Mouse (Mus musculus) hindbrain, embryonic 16.5 days (tissue): Measurements from ENCODE around the gene Fblim1. TPM values are rescaled to one million over a fixed set of nuclear protein-coding genes. Genes with fewer than 3 reads are reported as not detected.

Experiments
- ATAC-seq: fragments of 200-750 bp; cut with Nextera tagmentation; 2 replicates; pipeline ENCODE4 v1.8.0; 2017; ENCODE audit warnings: moderate TSS enrichment, moderate library complexity
- H3K27ac ChIP-seq: fragments of 300-500 bp; sonication (generic); 2 replicates; pipeline ENCODE4 v1.5.1; 2014; ENCODE audit warnings: low read depth, mild to moderate bottlenecking, control low read depth, low read length, moderate library complexity
- H3K27me3 ChIP-seq: fragments of 300-500 bp; sonication (generic); replicated peaks from 2 replicates; pipeline ENCODE4 v1.6.1; 2014; ENCODE audit warnings: low read length; ENCODE audit not compliant: control insufficient read depth, insufficient read depth
- H3K36me3 ChIP-seq: fragments of 300-500 bp; sonication (generic); 2 replicates; pipeline ENCODE4 v1.6.1; 2014; ENCODE audit warnings: mild to moderate bottlenecking, low read length, moderate library complexity, mixed read lengths; ENCODE audit not compliant: control insufficient read depth, insufficient read depth
- H3K4me1 ChIP-seq: fragments of 300-500 bp; sonication (generic); 2 replicates; pipeline ENCODE4 v1.6.1; 2014; ENCODE audit warnings: low read depth, low read length; ENCODE audit not compliant: control insufficient read depth, insufficient read depth
- H3K4me2 ChIP-seq: fragments of 300-500 bp; sonication (generic); 2 replicates; pipeline ENCODE4 v1.6.1; 2014; ENCODE audit warnings: mild to moderate bottlenecking, low read length, control low read depth, moderate library complexity
- H3K4me3 ChIP-seq: fragments of 300-500 bp; sonication (generic); 2 replicates; pipeline ENCODE4 v1.5.1; 2014; ENCODE audit warnings: mild to moderate bottlenecking, low read length, control low read depth, moderate library complexity
- H3K9ac ChIP-seq: fragments of 300-500 bp; sonication (generic); 2 replicates; pipeline ENCODE4 v1.6.1; 2014; ENCODE audit warnings: low read depth, mild to moderate bottlenecking, control low read depth, low read length, moderate library complexity
- H3K9me3 ChIP-seq: fragments of 300-500 bp; sonication (generic); 2 replicates; pipeline ENCODE4 v1.6.1; 2014; ENCODE audit warnings: mild to moderate bottlenecking, low read length, moderate library complexity; ENCODE audit not compliant: control insufficient read depth
- WGBS: fragments of 180-500 bp; shearing (Covaris S2); extraction: QIAGEN DNeasy Blood & Tissue Kit; methylation state at CpG from one replicate; pipeline ENCODE4 v1.1.7; 2014; 5-methylcytosine and 5-hydroxymethylcytosine counted together
- polyA plus RNA-seq: library from polyadenylated mRNA; unstranded; fragments of >200 nt; fragmentation: Nextera tagmentation; extraction: Ambion mirVana; gene quantifications from 2 replicates; pipeline ENCODE4 v1.2.1, GENCODE M21; 2015

Fblim1 gene
- 42.9 and 51.5 TPM in 2 replicates for polyA plus RNA-seq

- 85% methylated on average over 11 of the region's 11 CpGs for WGBS
These were observed at the start of gene Fblim1 for GRCm38 (mm10) chr4:141605861-141606260. Fblim1 (minus strand) TSS chr4:141606096.

GRCm38 (mm10) chr4:141654509-141654908, 48.6 kb upstream of the Fblim1 start:
- ATAC-seq, result no peak
- Histone ChIP-seq H3K36me3 (peaks cover 10% of the 10 kb centered on the region; the same call in 1 of the 2 replicates), H3K27ac (peak overlapping the region; percentile 34), H3K4me3 (no peak overlapping the region), H3K9ac (no peak overlapping the region), H3K9me3 (no peaks in the 10 kb centered on the region), H3K4me2 (no peak overlapping the region), H3K4me1 (peaks cover 3% of the 10 kb centered on the region; the same call in 1 of the 2 replicates), H3K27me3 (no peaks in the 10 kb centered on the region)
- WGBS, result 88% methylated on average over 6 of the region's 6 CpGs

More at GRCm38 (mm10) chr4:141605861-141606260, at the start of gene Fblim1:
- H3K27me3 ChIP-seq, result no peaks in the 10 kb centered on the region
- H3K4me2 ChIP-seq, result no peak within 1 kb of the TSS
- no peak within 1 kb of the TSS for H3K27ac ChIP-seq
- no peaks in the 10 kb centered on the region; the same call in 1 of the 2 replicates for H3K4me1 ChIP-seq
- no peak within 1 kb of the TSS for H3K9ac ChIP-seq
- no peaks in the 10 kb centered on the region for H3K36me3 ChIP-seq
- no peaks in the 10 kb centered on the region for H3K9me3 ChIP-seq
- H3K4me3 ChIP-seq, result no peak within 1 kb of the TSS
- no peak for ATAC-seq

DNA sequence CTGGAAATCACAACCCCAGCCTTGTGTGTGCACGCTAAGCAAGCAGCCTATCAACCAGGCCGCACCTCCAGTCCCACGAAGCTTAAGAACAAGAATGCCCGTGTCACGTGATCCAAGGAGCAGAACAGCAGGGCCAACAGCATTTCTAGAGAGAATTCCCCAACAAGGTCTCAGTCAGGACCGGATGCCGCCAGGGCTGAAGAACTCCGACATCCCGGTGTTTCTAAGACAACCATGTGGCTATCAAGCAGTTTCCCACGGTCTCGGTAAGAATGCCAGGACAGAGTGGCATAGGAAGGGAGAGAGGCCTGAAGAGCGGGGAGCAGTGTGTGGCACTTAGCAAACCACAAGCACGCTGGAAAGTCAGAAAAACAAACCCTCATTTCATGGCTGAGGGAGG, 47.9 kb upstream of the Fblim1 start:
- no peak overlapping the region for H3K4me3 ChIP-seq
- H3K27me3 ChIP-seq, result no peaks in the 10 kb centered on the region
- H3K4me2 ChIP-seq, result no peak overlapping the region
- no peak overlapping the region for H3K9ac ChIP-seq
- 84% methylated on average over 13 of the region's 13 CpGs for WGBS
- H3K27ac ChIP-seq, result peak overlapping the region; percentile 34; the same call in 1 of the 2 replicates
- no peaks in the 10 kb centered on the region for H3K9me3 ChIP-seq
- peaks cover 10% of the 10 kb centered on the region; the same call in 1 of the 2 replicates for H3K36me3 ChIP-seq
- peak; percentile 44; the same call in 1 of the 2 replicates for ATAC-seq
- H3K4me1 ChIP-seq, result peaks cover 7% of the 10 kb centered on the region; the same call in 1 of the 2 replicates

DNA sequence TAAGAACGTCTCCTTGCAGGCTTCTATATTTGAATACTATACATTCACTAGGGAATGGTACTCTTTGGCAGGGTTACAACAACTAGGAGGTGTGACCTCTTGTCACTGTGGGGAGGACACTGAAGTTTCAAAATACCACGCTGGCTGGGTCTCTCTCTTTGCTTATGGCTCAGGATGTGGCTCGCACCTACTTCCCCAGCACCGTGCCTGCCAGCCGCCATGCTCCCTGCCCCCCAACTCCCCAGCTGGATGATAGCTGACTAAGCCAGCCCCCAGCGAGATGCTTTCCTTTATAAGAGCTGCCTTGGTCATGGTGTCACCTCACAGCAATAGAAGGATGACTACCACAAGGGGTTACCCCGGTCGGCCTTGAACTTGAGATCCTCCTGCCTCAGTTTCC, 47.1 kb upstream of the Fblim1 start:
- Histone ChIP-seq H3K4me1 (peaks cover 8% of the 10 kb centered on the region; the same call in 1 of the 2 replicates), H3K27me3 (no peaks in the 10 kb centered on the region), H3K9ac (no peak overlapping the region), H3K4me3 (no peak overlapping the region), H3K4me2 (no peak overlapping the region), H3K36me3 (peaks cover 10% of the 10 kb centered on the region; the same call in 1 of the 2 replicates), H3K27ac (no peak overlapping the region), H3K9me3 (no peaks in the 10 kb centered on the region)
- ATAC-seq, result no peak
- WGBS, result 91% methylated on average over 8 of the region's 8 CpGs

- WGBS, result 79% methylated on average over 10 of the region's 10 CpGs
- H3K27ac ChIP-seq, result no peak overlapping the region
- no peak for ATAC-seq
- no peaks in the 10 kb centered on the region for H3K27me3 ChIP-seq
- H3K9ac ChIP-seq, result no peak overlapping the region
- H3K36me3 ChIP-seq, result peaks cover 8% of the 10 kb centered on the region; the same call in 1 of the 2 replicates
- no peak overlapping the region for H3K4me3 ChIP-seq
- H3K4me2 ChIP-seq, result no peak overlapping the region
- H3K9me3 ChIP-seq, result no peaks in the 10 kb centered on the region
- peaks cover 8% of the 10 kb centered on the region; the same call in 1 of the 2 replicates for H3K4me1 ChIP-seq
These were observed 46.0 kb upstream of the Fblim1 start for GRCm38 (mm10) chr4:141651944-141652343.

DNA sequence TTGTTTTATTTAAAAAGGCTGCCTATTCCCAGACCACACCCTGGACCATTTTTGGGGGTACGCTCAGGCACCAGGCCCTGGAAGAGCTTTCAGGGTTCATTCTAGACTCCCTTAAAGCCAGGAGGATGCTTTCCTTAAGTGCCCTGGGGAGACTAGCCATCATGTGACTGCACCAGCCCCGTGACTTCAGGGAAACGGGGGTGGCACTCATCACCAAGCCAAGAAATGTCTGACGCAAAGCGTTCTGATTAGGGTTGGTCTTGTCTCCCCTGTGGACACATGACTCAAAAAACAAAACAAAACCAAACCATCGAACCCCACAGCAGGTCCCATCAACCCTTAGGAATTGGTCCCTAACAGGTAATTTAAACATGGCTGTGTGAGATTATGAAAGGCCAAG, 45.4 kb upstream of the Fblim1 start:
- Histone ChIP-seq H3K9me3 (no peaks in the 10 kb centered on the region), H3K4me2 (no peak overlapping the region), H3K4me1 (peaks cover 8% of the 10 kb centered on the region; the same call in 1 of the 2 replicates), H3K27me3 (no peaks in the 10 kb centered on the region), H3K36me3 (peaks cover 5% of the 10 kb centered on the region; the same call in 1 of the 2 replicates), H3K27ac (no peak overlapping the region), H3K9ac (no peak overlapping the region), H3K4me3 (no peak overlapping the region)
- WGBS, result 79% methylated on average over 6 of the region's 6 CpGs
- no peak for ATAC-seq

DNA sequence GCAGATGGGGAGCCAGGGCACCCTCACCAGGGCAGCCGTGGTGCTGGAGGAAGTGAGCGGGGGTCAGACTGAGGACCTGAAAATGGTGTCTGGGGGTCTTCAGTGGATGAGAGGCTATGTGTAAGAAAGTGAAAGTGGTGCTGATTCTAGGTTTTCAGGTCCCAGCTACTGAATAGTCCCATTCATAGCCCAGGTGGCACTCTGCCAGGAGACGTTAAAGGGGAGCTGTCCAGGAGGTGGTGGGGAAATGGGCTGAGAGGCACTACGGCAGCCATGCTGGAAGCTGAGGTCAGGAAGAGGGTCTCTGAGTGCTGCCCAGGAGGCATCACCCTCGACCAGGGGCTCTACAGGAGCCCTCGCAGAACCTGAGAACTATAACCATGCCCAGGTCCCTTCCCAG, 43.3 kb upstream of the Fblim1 start:
- WGBS, result 55% methylated on average over 6 of the region's 6 CpGs
- Histone ChIP-seq H3K9me3 (no peaks in the 10 kb centered on the region), H3K9ac (no peak overlapping the region), H3K27ac (peak overlapping the region; percentile 48; the same call in 1 of the 2 replicates), H3K4me3 (no peak overlapping the region), H3K27me3 (no peaks in the 10 kb centered on the region), H3K36me3 (peaks cover 5% of the 10 kb centered on the region; the same call in 1 of the 2 replicates), H3K4me1 (peaks cover 8% of the 10 kb centered on the region; the same call in 1 of the 2 replicates), H3K4me2 (no peak overlapping the region)
- ATAC-seq, result peak; percentile 37; the same call in 1 of the 2 replicates

GRCm38 (mm10) chr4:141648262-141648661, 42.4 kb upstream of the Fblim1 start:
- Histone ChIP-seq H3K27ac (no peak overlapping the region), H3K4me1 (peaks cover 17% of the 10 kb centered on the region), H3K9ac (no peak overlapping the region), H3K9me3 (no peaks in the 10 kb centered on the region), H3K36me3 (peaks cover 5% of the 10 kb centered on the region; the same call in 1 of the 2 replicates), H3K4me3 (no peak overlapping the region), H3K27me3 (no peaks in the 10 kb centered on the region), H3K4me2 (no peak overlapping the region)
- no peak for ATAC-seq
- WGBS, result 71% methylated on average over 5 of the region's 5 CpGs

DNA sequence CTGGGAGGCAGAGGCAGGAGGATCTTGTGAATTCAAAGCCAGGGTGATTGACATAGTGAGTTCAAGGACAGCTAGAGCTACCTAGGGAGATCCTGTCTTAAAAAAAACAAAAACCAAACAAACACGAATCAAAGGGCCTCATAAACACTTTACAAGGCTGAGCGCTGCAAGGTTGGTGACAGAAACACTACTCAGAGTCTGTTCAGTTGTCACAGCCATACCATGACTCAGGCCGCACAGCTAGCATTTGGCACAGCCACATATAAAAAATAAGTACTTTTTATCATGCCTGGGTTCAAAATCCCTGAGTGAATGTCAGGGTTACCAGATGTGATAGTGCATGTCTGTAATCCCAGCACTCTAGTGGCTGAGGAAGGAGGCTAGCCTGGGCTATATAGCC, 41.3 kb upstream of the Fblim1 start:
- no peak overlapping the region for H3K4me3 ChIP-seq
- no peak overlapping the region for H3K9ac ChIP-seq
- H3K4me1 ChIP-seq, result peaks cover 24% of the 10 kb centered on the region
- no peak for ATAC-seq
- no peaks in the 10 kb centered on the region for H3K27me3 ChIP-seq
- H3K9me3 ChIP-seq, result no peaks in the 10 kb centered on the region
- no peak overlapping the region for H3K27ac ChIP-seq
- H3K4me2 ChIP-seq, result no peak overlapping the region
- H3K36me3 ChIP-seq, result peaks cover 5% of the 10 kb centered on the region; the same call in 1 of the 2 replicates
- 91% methylated on average over 3 of the region's 3 CpGs for WGBS
